Mouse (Mus musculus): ENCODE results near the gene Wdfy4. TPM values are rescaled to one million over a fixed set of nuclear protein-coding genes. Genes with fewer than 3 reads are reported as not detected.

Wdfy4 gene
- polyA plus RNA-seq, 1 experiment from 2014 or later: 2.6 TPM

DNA sequence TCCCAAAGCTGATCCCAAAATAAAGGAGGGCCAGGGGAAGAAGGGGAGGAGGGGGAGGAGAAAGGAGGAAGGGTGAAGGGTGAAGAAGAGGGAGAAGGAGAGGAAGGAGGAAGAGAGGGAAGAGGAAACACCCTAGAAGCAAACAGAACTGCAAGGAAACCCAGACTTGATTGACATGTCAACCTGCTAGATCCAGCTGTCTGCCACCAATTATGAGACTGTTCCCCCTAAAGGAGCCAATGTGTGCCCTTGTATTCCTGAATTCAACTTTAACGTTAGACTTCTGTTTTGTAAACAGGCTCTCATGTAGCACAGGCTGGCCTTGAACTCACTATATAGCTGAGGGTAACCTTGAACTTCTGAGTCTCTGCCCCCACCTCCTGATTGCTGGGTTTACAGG, 29.9 kb upstream of the Wdfy4 start:
- Histone ChIP-seq H3K27me3 (ENCODE audit: insufficient read depth, low read length) (peaks cover 3% of the 10 kb centered on the region; the same call in 1 of the 2 replicates), H3K4me3 (ENCODE audit: low read depth, low read length) (no peak overlapping the region), H3K4me2 (ENCODE audit: low read depth, low read length) (no peak overlapping the region), H3K36me3 (replicated peaks; ENCODE audit: insufficient read depth, low read length) (no peaks in the 10 kb centered on the region), H3K27ac (ENCODE audit: low read depth) (no peak overlapping the region), H3K9ac (replicated peaks) (no peak overlapping the region), H3K4me1 (ENCODE audit: insufficient read depth) (peaks cover 9% of the 10 kb centered on the region), H3K9me3 (ENCODE audit: low read length) (no peaks in the 10 kb centered on the region)
- ATAC-seq (no peak), DNase-seq (no peak)
- 39% methylated on average over 1 of the region's 1 CpGs for WGBS (ENCODE audit: insufficient replicate concordance)
- TF ChIP-seq CTCF (IDR thresholded peaks at IDR 0.05; ENCODE audit: low read depth) (no peak), EP300 (IDR thresholded peaks at IDR 0.05; ENCODE audit: low read depth) (no peak)

- no peak overlapping the region for H3K4me2 ChIP-seq (ENCODE audit: low read depth, low read length)
- 15% methylated on average over 4 of the region's 4 CpGs for WGBS (ENCODE audit: insufficient replicate concordance)
- H3K27me3 ChIP-seq (ENCODE audit: insufficient read depth, low read length): peaks cover 3% of the 10 kb centered on the region; the same call in 1 of the 2 replicates
- ATAC-seq: peak; percentile 12; the same call in 1 of the 2 replicates
- no peak overlapping the region for H3K9ac ChIP-seq (replicated peaks)
- H3K36me3 ChIP-seq (replicated peaks; ENCODE audit: insufficient read depth, low read length): no peaks in the 10 kb centered on the region
- DNase-seq: no peak
- H3K9me3 ChIP-seq (ENCODE audit: low read length): no peaks in the 10 kb centered on the region
- H3K4me1 ChIP-seq (ENCODE audit: insufficient read depth): peaks cover 9% of the 10 kb centered on the region
- TF ChIP-seq EP300 (IDR thresholded peaks at IDR 0.05; ENCODE audit: low read depth) (no peak), CTCF (IDR thresholded peaks at IDR 0.05; ENCODE audit: low read depth) (no peak)
- H3K4me3 ChIP-seq (ENCODE audit: low read depth, low read length): no peak overlapping the region
- no peak overlapping the region for H3K27ac ChIP-seq (ENCODE audit: low read depth)
Observed at GRCm38 (mm10) chr14:33214767-33215128, 29.4 kb upstream of the Wdfy4 start.

DNA sequence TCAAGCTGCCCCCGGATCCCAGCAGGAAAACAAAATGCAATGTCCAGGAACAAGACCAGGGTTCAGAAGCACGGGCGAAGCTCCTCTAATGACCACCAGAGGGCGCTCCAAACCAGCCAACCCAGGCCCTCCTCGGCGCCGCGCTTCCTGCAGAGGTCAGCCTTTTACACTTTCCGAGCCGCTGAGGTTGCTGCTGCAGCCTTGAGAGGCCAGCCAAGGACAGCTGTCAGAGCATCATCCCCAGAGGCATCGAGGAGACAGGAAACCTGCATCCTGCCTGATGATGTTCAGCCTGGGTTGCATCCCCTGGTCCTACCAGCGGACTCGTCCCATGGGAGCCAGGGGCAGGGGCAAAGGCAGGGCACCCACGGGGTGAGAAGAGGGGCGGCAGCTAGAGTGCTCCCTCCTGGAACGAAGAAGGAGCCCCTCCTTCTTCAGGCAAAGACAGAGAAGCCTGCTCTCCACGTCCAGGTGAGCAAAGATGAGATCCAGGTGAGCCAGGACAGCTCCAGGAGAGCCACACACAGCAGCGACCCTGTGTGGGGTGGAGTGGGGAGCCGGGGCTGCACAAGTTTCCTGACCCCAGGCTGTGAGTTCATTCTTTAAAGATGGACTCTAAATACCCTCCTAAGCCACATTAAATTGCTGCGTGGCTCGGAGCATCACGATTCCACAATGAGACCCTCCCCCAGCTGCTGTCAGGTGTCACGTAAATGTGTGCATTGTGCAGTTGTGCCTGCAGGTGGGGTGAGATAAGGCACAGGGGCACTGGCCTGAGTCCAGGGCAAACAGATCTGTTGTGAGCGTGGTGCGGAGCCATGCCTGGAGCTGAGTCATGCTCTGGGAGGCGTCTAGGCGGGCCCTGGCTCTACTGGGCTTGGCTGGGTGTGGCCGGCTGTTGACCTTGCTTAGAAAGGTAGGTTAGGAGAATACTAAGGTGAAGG, 28.8 kb upstream of the Wdfy4 start, which contains the start of gene Arhgap22:
Gene Arhgap22 (plus strand): TSS at position 204 of the 944 bp plus-strand sequence.
- Histone ChIP-seq H3K4me1 (ENCODE audit: insufficient read depth) (peaks cover 9% of the 10 kb centered on the region), H3K36me3 (replicated peaks; ENCODE audit: insufficient read depth, low read length) (no peaks in the 10 kb centered on the region), H3K4me2 (ENCODE audit: low read depth, low read length) (no peak within 1 kb of the TSS), H3K4me3 (ENCODE audit: low read depth, low read length) (no peak within 1 kb of the TSS), H3K9ac (replicated peaks) (no peak within 1 kb of the TSS), H3K27ac (ENCODE audit: low read depth) (no peak within 1 kb of the TSS), H3K27me3 (ENCODE audit: insufficient read depth, low read length) (peaks cover 3% of the 10 kb centered on the region; the same call in 1 of the 2 replicates), H3K9me3 (ENCODE audit: low read length) (no peaks in the 10 kb centered on the region)
- TF ChIP-seq EP300 (IDR thresholded peaks at IDR 0.05; ENCODE audit: low read depth) (no peak), CTCF (IDR thresholded peaks at IDR 0.05; ENCODE audit: low read depth) (peak; percentile 99)
- peak; percentile 87 for DNase-seq
- ATAC-seq: peak; percentile 91
- 9% methylated on average over 28 of the region's 28 CpGs for WGBS (ENCODE audit: insufficient replicate concordance)

DNA sequence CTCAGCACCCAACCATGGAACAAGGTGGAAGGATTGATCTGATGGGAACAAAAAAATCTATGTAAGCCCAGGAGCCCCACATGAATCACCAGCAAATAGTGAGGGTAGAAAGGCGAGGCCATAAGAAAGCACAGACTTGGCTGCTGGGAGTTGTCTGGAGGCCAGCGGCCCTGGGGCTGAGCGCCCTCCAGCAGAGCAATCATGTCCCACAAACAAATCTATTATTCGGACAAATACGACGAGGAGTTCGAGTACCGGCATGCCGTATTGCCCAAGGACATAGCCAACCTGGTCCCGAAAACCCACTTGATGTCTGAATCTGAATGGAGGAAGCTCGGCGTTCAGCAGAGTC, 27.6 kb upstream of the Wdfy4 start:
- H3K27me3 ChIP-seq (ENCODE audit: insufficient read depth, low read length): peaks cover 3% of the 10 kb centered on the region; the same call in 1 of the 2 replicates
- DNase-seq (no peak), ATAC-seq (no peak)
- H3K4me3 ChIP-seq (ENCODE audit: low read depth, low read length): no peak overlapping the region
- H3K4me2 ChIP-seq (ENCODE audit: low read depth, low read length): no peak overlapping the region
- no peak overlapping the region for H3K27ac ChIP-seq (ENCODE audit: low read depth)
- no peak for TF ChIP-seq CTCF (IDR thresholded peaks at IDR 0.05; ENCODE audit: low read depth)
- H3K36me3 ChIP-seq (replicated peaks; ENCODE audit: insufficient read depth, low read length): no peaks in the 10 kb centered on the region
- no peak overlapping the region for H3K9ac ChIP-seq (replicated peaks)
- 85% methylated on average over 12 of the region's 12 CpGs for WGBS (ENCODE audit: insufficient replicate concordance)
- peaks cover 9% of the 10 kb centered on the region for H3K4me1 ChIP-seq (ENCODE audit: insufficient read depth)
- H3K9me3 ChIP-seq (ENCODE audit: low read length): no peaks in the 10 kb centered on the region

GRCm38 (mm10) chr14:33212271-33212957, 27.1 kb upstream of the Wdfy4 start:
- 37% methylated on average over 5 of the region's 5 CpGs for WGBS (ENCODE audit: insufficient replicate concordance)
- no peaks in the 10 kb centered on the region for H3K9me3 ChIP-seq (ENCODE audit: low read length)
- no peak overlapping the region for H3K27ac ChIP-seq (ENCODE audit: low read depth)
- no peak overlapping the region for H3K4me2 ChIP-seq (ENCODE audit: low read depth, low read length)
- peaks cover 3% of the 10 kb centered on the region; the same call in 1 of the 2 replicates for H3K27me3 ChIP-seq (ENCODE audit: insufficient read depth, low read length)
- ATAC-seq: no peak
- no peak overlapping the region for H3K9ac ChIP-seq (replicated peaks)
- TF ChIP-seq EP300 (IDR thresholded peaks at IDR 0.05; ENCODE audit: low read depth) (no peak), CTCF (IDR thresholded peaks at IDR 0.05; ENCODE audit: low read depth) (no peak)
- H3K36me3 ChIP-seq (replicated peaks; ENCODE audit: insufficient read depth, low read length): no peaks in the 10 kb centered on the region
- H3K4me1 ChIP-seq (ENCODE audit: insufficient read depth): peaks cover 9% of the 10 kb centered on the region
- H3K4me3 ChIP-seq (ENCODE audit: low read depth, low read length): no peak overlapping the region
- DNase-seq: no peak

GRCm38 (mm10) chr14:33210806-33211205, 25.5 kb upstream of the Wdfy4 start:
- 70% methylated on average over 8 of the region's 8 CpGs for WGBS (ENCODE audit: insufficient replicate concordance)
- no peak for DNase-seq
- ATAC-seq: no peak
- H3K9ac ChIP-seq (replicated peaks): no peak overlapping the region
- H3K27ac ChIP-seq (ENCODE audit: low read depth): no peak overlapping the region
- no peaks in the 10 kb centered on the region for H3K36me3 ChIP-seq (replicated peaks; ENCODE audit: insufficient read depth, low read length)
- H3K4me1 ChIP-seq (ENCODE audit: insufficient read depth): peaks cover 9% of the 10 kb centered on the region
- H3K4me3 ChIP-seq (ENCODE audit: low read depth, low read length): no peak overlapping the region
- no peak for TF ChIP-seq CTCF (IDR thresholded peaks at IDR 0.05; ENCODE audit: low read depth)
- no peak for TF ChIP-seq EP300 (IDR thresholded peaks at IDR 0.05; ENCODE audit: low read depth)
- H3K27me3 ChIP-seq (ENCODE audit: insufficient read depth, low read length): peaks cover 3% of the 10 kb centered on the region; the same call in 1 of the 2 replicates
- H3K9me3 ChIP-seq (ENCODE audit: low read length): no peaks in the 10 kb centered on the region
- no peak overlapping the region for H3K4me2 ChIP-seq (ENCODE audit: low read depth, low read length)
